Mouse (Mus musculus) kidney, adult 2 months (tissue): ENCODE data around the gene Shb. TPM values are rescaled to one million over a fixed set of nuclear protein-coding genes. Genes with fewer than 3 reads are reported as not detected.

ENCODE experiments used
- DNase-seq: peaks from one replicate; pipeline ENCODE4 v3.0.0; 2021
- H3K27ac ChIP-seq: fragments of 200-500 bp; 2 replicates; pipeline ENCODE4 v1.5.1; 2012; ENCODE audit warnings: low read depth, low read length, control low read depth, inconsistent platforms; ENCODE audit not compliant: insufficient read depth
- H3K27me3 ChIP-seq: fragments of 200-500 bp; replicated peaks from 2 replicates; pipeline ENCODE4 v1.6.1; 2012; ENCODE audit warnings: mild to moderate bottlenecking, moderate library complexity, low read length, inconsistent platforms; ENCODE audit not compliant: control insufficient read depth, insufficient read depth
- H3K36me3 ChIP-seq: fragments of 200-500 bp; 2 replicates; pipeline ENCODE4 v1.6.1; 2012; ENCODE audit warnings: mild to moderate bottlenecking, moderate library complexity, low read length, inconsistent platforms; ENCODE audit not compliant: control insufficient read depth, insufficient read depth
- H3K4me1 ChIP-seq: fragments of 200-500 bp; 2 replicates; pipeline ENCODE4 v1.6.1; 2011; ENCODE audit warnings: low read length; ENCODE audit not compliant: control insufficient read depth, insufficient read depth
- H3K4me3 ChIP-seq: fragments of 200-500 bp; 2 replicates; pipeline ENCODE4 v1.5.1; 2011; ENCODE audit warnings: mild to moderate bottlenecking, low read depth, low read length, control low read depth; ENCODE audit not compliant: insufficient read depth
- CTCF ChIP-seq: fragments of 200-500 bp; conservative IDR thresholded peaks from 2 replicates; pipeline ENCODE4 v1.5.1; 2011; ENCODE audit warnings: low read depth, mild to moderate bottlenecking, control low read depth, low read length, moderate library complexity, mixed read lengths; ENCODE audit not compliant: insufficient read depth, insufficient read length
- POLR2A ChIP-seq: fragments of 200-500 bp; IDR thresholded peaks from one replicate; pipeline ENCODE4 v1.6.1; 2011; ENCODE audit warnings: low read depth, low read length, control low read depth
- WGBS: fragments of 180-500 bp; shearing (Covaris S2); methylation state at CpG from one replicate; pipeline ENCODE4 v1.1.7; 2018; 5-methylcytosine and 5-hydroxymethylcytosine counted together
- polyA plus RNA-seq: library from polyadenylated mRNA; depleted of rRNA; stranded (reverse); fragments of >200 nt; gene quantifications from 2 replicates; pipeline ENCODE4 v1.2.3, GENCODE M21; 2012

Gene Shb
- polyA plus RNA-seq, 1 experiment = 59.4 TPM

- DNase-seq = peak; percentile 97
- Histone ChIP-seq H3K27me3 (no peaks in the 10 kb centered on the region), H3K4me3 (no peak overlapping the region), H3K4me1 (peaks cover 51% of the 10 kb centered on the region), H3K36me3 (no peaks in the 10 kb centered on the region), H3K27ac (peak overlapping the region; percentile 33)
- 36% methylated on average over 12 of the region's 12 CpGs for WGBS
- TF ChIP-seq POLR2A (no peak), CTCF (no peak)
Observed at GRCm38 (mm10) chr4:45467115-45467912, 65.0 kb downstream of the Shb start.

GRCm38 (mm10) chr4:45464941-45465340 lies 67.3 kb downstream of the Shb start:
- H3K4me3 ChIP-seq = no peak overlapping the region
- H3K27me3 ChIP-seq = no peaks in the 10 kb centered on the region
- no peak for TF ChIP-seq POLR2A
- no peak for TF ChIP-seq CTCF
- no peak overlapping the region for H3K27ac ChIP-seq
- H3K4me1 ChIP-seq = peaks cover 55% of the 10 kb centered on the region
- 71% methylated on average over 9 of the region's 9 CpGs for WGBS
- H3K36me3 ChIP-seq = no peaks in the 10 kb centered on the region
- DNase-seq = no peak

GRCm38 (mm10) chr4:45464528-45464927 lies 67.7 kb downstream of the Shb start:
- no peak overlapping the region for H3K4me3 ChIP-seq
- H3K27me3 ChIP-seq = no peaks in the 10 kb centered on the region
- 71% methylated on average over 12 of the region's 12 CpGs for WGBS
- TF ChIP-seq POLR2A (no peak), CTCF (no peak)
- peaks cover 59% of the 10 kb centered on the region for H3K4me1 ChIP-seq
- H3K27ac ChIP-seq = no peak overlapping the region
- no peak for DNase-seq
- no peaks in the 10 kb centered on the region for H3K36me3 ChIP-seq

GRCm38 (mm10) chr4:45464123-45464522 lies 68.1 kb downstream of the Shb start:
- Histone ChIP-seq H3K4me3 (no peak overlapping the region), H3K4me1 (peaks cover 60% of the 10 kb centered on the region), H3K27me3 (no peaks in the 10 kb centered on the region), H3K36me3 (no peaks in the 10 kb centered on the region), H3K27ac (no peak overlapping the region)
- 76% methylated on average over 3 of the region's 3 CpGs for WGBS
- DNase-seq = no peak
- TF ChIP-seq POLR2A (no peak), CTCF (no peak)

- peak; percentile 29; the same call in 1 of the 2 replicates for TF ChIP-seq CTCF
- no peak for TF ChIP-seq POLR2A
- no peaks in the 10 kb centered on the region for H3K36me3 ChIP-seq
- H3K27me3 ChIP-seq = no peaks in the 10 kb centered on the region
- 88% methylated on average over 5 of the region's 5 CpGs for WGBS
- H3K4me1 ChIP-seq = peaks cover 58% of the 10 kb centered on the region
- H3K4me3 ChIP-seq = no peak overlapping the region
- no peak overlapping the region for H3K27ac ChIP-seq
- no peak for DNase-seq
Observed at GRCm38 (mm10) chr4:45462628-45463027, 69.6 kb downstream of the Shb start.

GRCm38 (mm10) chr4:45461661-45462060 lies 70.6 kb downstream of the Shb start:
- H3K36me3 ChIP-seq = no peaks in the 10 kb centered on the region; the same call in 1 of the 2 replicates
- peak; percentile 93 for DNase-seq
- peaks cover 53% of the 10 kb centered on the region for H3K4me1 ChIP-seq
- peak overlapping the region; percentile 44 for H3K27ac ChIP-seq
- TF ChIP-seq POLR2A (no peak), CTCF (no peak)
- 7% methylated on average over 7 of the region's 7 CpGs for WGBS
- H3K4me3 ChIP-seq = no peak overlapping the region
- H3K27me3 ChIP-seq = no peaks in the 10 kb centered on the region

- no peaks in the 10 kb centered on the region for H3K27me3 ChIP-seq
- no peak overlapping the region for H3K4me3 ChIP-seq
- H3K36me3 ChIP-seq = no peaks in the 10 kb centered on the region; the same call in 1 of the 2 replicates
- peak; percentile 73 for DNase-seq
- 27% methylated on average over 9 of the region's 9 CpGs for WGBS
- H3K27ac ChIP-seq = 0 out of 2 replicates have a peak overlapping the region, but pooled peaks have one; percentile 0
- no peak for TF ChIP-seq CTCF
- no peak for TF ChIP-seq POLR2A
- H3K4me1 ChIP-seq = peaks cover 50% of the 10 kb centered on the region
Observed at GRCm38 (mm10) chr4:45459375-45459774, 72.9 kb downstream of the Shb start.
